18 mouse cellular contexts compared by ENCODE assay signal in genomic region chr14:31404663-31405062, GRCm38 (mm10). TPM values are rescaled to one million over a fixed set of nuclear protein-coding genes. Genes with fewer than 3 reads are reported as not detected.
A peak's percentile ranks its signal among the peaks of the same experiment; 100 is the strongest.
DNase-seq lines count a peak whose midpoint lies in the region; ATAC-seq and TF ChIP-seq lines count a peak whose summit lies in the region.
"Had no signal": no experiment of that assay in that cellular context is flagged by ENCODE, and none has a peak within 500 bp of the region (broad histone marks: within the 10 kb centered on the region; RNA-seq: fewer than 3 reads in every experiment).

No protein-coding gene starts in this region.

- no peak for TF ChIP-seq POLR2A in cerebellum, adult 2 months (IDR thresholded peaks at IDR 0.05; ENCODE audit: borderline replicate concordance, insufficient read depth, low read length)

- no peaks in the 10 kb centered on the region for H3K9me3 ChIP-seq in heart, embryonic 15.5 days (replicated peaks)
- no peaks in the 10 kb centered on the region for H3K9me3 ChIP-seq in liver, embryonic 15.5 days (replicated peaks)
- H3K9me3 ChIP-seq: hindbrain, embryonic 13.5 days; limb, embryonic 12.5 days; lung, embryonic 15.5 days; midbrain, embryonic 13.5 days; neural tube, embryonic 15.5 days had no signal

- peak in 1 of 2 experiments; percentile 58 for DNase-seq in cerebellum, adult 2 months
- DNase-seq in cerebellum, postnatal 36 days = no peak
- no peak for DNase-seq in heart, adult 11 months
- DNase-seq in c-Kit-negative CD71-positive TER-119-positive erythroid progenitor cells, embryonic 14.5 days (ENCODE audit: low read depth, low spot score) = peak; percentile 38
- DNase-seq in urinary bladder, adult 18-20 months (ENCODE audit: low spot score in 2 of 2) = no peak
- DNase-seq in lung, postnatal 4 days = no peak
- DNase-seq: adrenal gland, postnatal 25 days; kidney, adult 11 months; thymus, postnatal 14 days had no signal

- H3K9ac ChIP-seq in heart, embryonic 15.5 days = no peak overlapping the region
- peak overlapping the region; percentile 46; the same call in 1 of the 2 replicates for H3K9ac ChIP-seq in liver, embryonic 15.5 days
- H3K9ac ChIP-seq: hindbrain, embryonic 13.5 days; limb, embryonic 12.5 days; lung, embryonic 15.5 days; midbrain, embryonic 13.5 days; neural tube, embryonic 15.5 days had no signal

- H3K4me1 ChIP-seq in cerebellum, adult 2 months (ENCODE audit: control insufficient read depth, insufficient read depth, low read length) = peaks cover 78% of the 10 kb centered on the region
- peaks cover 93% of the 10 kb centered on the region for H3K4me1 ChIP-seq in heart, embryonic 15.5 days (replicated peaks)
- H3K4me1 ChIP-seq in liver, embryonic 15.5 days (replicated peaks) = peaks cover 91% of the 10 kb centered on the region
- H3K4me1 ChIP-seq: midbrain, embryonic 13.5 days had no signal

- H3K27ac ChIP-seq in cerebellum, adult 2 months (ENCODE audit: insufficient read depth, low read length) = peak overlapping the region; percentile 44; the same call in 1 of the 2 replicates
- H3K27ac ChIP-seq in heart, embryonic 15.5 days = peak overlapping the region; percentile 62
- H3K27ac ChIP-seq in liver, embryonic 15.5 days (replicated peaks) = peak overlapping the region; percentile 77
- H3K27ac ChIP-seq: hindbrain, embryonic 13.5 days; kidney, postnatal 0 days; limb, embryonic 12.5 days; lung, embryonic 15.5 days; midbrain, embryonic 13.5 days; neural tube, embryonic 15.5 days had no signal

- H3K4me3 ChIP-seq in cerebellum, adult 2 months (replicated peaks; ENCODE audit: insufficient read depth, low read depth, low read length) = no peak overlapping the region
- no peak overlapping the region for H3K4me3 ChIP-seq in heart, embryonic 15.5 days
- H3K4me3 ChIP-seq in liver, embryonic 15.5 days (replicated peaks) = 0 out of 2 replicates have a peak overlapping the region, but pooled peaks have one; percentile 26
- H3K4me3 ChIP-seq: hindbrain, embryonic 13.5 days; limb, embryonic 12.5 days; lung, embryonic 15.5 days; midbrain, embryonic 13.5 days; neural tube, embryonic 15.5 days had no signal

- H3K27me3 ChIP-seq in cerebellum, adult 2 months (ENCODE audit: control insufficient read depth, insufficient read depth, low read length) = no peaks in the 10 kb centered on the region
- no peaks in the 10 kb centered on the region for H3K27me3 ChIP-seq in heart, embryonic 15.5 days
- no peaks in the 10 kb centered on the region for H3K27me3 ChIP-seq in liver, embryonic 15.5 days
- H3K27me3 ChIP-seq: hindbrain, embryonic 13.5 days; limb, embryonic 12.5 days; midbrain, embryonic 13.5 days; neural tube, embryonic 15.5 days had no signal

- H3K4me2 ChIP-seq in heart, embryonic 15.5 days = no peak overlapping the region
- peak overlapping the region; percentile 63 for H3K4me2 ChIP-seq in liver, embryonic 15.5 days
- H3K4me2 ChIP-seq: hindbrain, embryonic 13.5 days; limb, embryonic 12.5 days; lung, embryonic 15.5 days; midbrain, embryonic 13.5 days; neural tube, embryonic 15.5 days had no signal

- ATAC-seq in heart, embryonic 15.5 days (replicated peaks; ENCODE audit: insufficient number of reproducible peaks, insufficient read depth, low FRiP score, low read depth) = no peak
- ATAC-seq in liver, embryonic 15.5 days (ENCODE audit: insufficient read depth) = 0 out of 2 replicates have a peak, but pooled peaks have one; percentile 22
- ATAC-seq: forebrain, embryonic 14.5 days; midbrain, embryonic 13.5 days had no signal

- no peaks in the 10 kb centered on the region for H3K36me3 ChIP-seq in heart, embryonic 15.5 days
- H3K36me3 ChIP-seq in liver, embryonic 15.5 days (replicated peaks) = 0 out of 2 replicates have a peak, but pooled peaks cover 12% of the 10 kb centered on the region
- H3K36me3 ChIP-seq: lung, embryonic 15.5 days had no signal

- WGBS in cerebellum, adult 2 months = 52% methylated on average over 4 of the region's 4 CpGs
- WGBS in heart, embryonic 15.5 days = 76% methylated on average over 4 of the region's 4 CpGs
- 78% methylated on average over 4 of the region's 4 CpGs for WGBS in liver, embryonic 15.5 days (ENCODE audit: insufficient replicate concordance)

- TF ChIP-seq CTCF in cerebellum, adult 2 months (IDR thresholded peaks at IDR 0.05; ENCODE audit: borderline replicate concordance, insufficient read depth, low read depth, low read length) = no peak

RNA-seq across cellular contexts. Expression of gene Sh3bp5, which starts 31.2 kb away (rescaled TPM):
- polyA plus RNA-seq in cerebellum, adult 2 months (2012; rRNA removed) = 72.9 and 77.1 TPM in 2 replicates
- polyA plus RNA-seq in heart, embryonic 15.5 days (2015; fragmentation: Nextera tagmentation; extraction: Ambion mirVana) = 21.4 and 28.4 TPM in 2 replicates
- 16.9 and 21.5 TPM in 2 replicates for polyA plus RNA-seq in liver, embryonic 15.5 days (2015; fragmentation: Nextera tagmentation; extraction: Ambion mirVana)
